Mouse (Mus musculus): ENCODE results near the gene Ccdc51.

Ccdc51 gene

DNA sequence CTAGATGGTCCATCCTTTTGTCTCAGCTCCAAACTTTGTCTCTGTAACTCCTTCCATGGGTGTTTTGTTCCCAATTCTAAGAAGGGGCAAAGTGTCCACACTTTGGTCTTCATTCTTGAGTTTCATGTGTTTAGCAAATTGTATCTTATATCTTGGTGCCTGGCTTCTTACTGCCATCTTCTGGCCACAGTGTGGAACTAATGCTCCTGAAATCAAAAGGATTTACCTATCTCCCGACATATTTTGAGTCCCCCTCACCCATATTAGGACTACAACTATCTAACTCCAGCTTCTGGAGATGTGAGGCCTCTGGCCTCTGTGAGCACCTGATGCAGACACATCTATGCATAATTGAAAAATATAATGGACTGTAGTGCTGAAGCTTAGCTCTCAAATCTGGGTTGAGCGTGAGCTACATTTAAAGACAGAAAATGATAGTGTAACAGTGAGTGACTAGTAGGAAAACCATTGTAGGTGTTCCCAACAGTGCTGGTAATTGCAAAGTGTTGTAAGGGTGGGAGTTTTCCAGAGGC, 40.3 kb downstream of the Ccdc51 start:
- DNase-seq (ENCODE audit: low read depth, low spot score) = peak; percentile 67

DNA sequence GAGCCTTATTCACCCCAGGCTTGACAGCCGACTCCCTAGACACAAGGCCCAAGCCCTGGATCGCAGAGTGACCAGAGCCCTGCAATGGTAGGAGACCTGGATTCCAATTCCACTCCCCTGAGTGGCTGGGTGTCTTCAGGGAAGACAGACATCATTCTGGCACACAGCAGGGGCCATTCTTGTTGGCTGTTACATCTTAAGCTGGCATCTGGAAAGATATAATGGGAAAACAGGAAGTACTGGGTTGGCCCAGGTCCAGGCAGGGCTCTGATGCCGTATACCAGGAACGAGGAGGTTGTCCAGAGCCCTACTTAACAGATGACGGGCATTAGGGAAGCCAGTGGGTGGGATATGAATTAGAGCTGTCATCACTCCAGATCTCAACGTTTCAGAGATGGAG, 41.0 kb downstream of the Ccdc51 start:
- no peak for DNase-seq (ENCODE audit: low read depth, low spot score)

DNA sequence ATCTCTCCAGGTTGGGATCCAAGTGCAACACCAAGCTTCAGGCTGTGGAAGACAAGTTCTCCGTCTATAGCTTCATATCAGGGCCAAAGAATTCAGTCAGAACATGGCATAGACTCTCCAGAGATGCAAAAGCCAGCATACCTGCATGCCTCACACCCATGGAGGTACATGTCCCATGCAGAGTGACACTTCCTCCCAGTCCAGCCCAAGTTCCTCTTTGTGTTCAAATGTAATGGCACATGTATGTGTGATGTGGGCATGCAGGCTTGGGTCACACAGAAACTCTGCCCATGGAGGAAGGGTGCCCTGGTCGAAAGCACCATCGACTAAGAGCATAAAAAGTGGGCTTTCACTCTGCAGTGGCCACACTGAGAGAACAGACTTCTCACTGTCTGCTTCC, 41.9 kb downstream of the Ccdc51 start:
- no peak for DNase-seq (ENCODE audit: low read depth, low spot score)

DNA sequence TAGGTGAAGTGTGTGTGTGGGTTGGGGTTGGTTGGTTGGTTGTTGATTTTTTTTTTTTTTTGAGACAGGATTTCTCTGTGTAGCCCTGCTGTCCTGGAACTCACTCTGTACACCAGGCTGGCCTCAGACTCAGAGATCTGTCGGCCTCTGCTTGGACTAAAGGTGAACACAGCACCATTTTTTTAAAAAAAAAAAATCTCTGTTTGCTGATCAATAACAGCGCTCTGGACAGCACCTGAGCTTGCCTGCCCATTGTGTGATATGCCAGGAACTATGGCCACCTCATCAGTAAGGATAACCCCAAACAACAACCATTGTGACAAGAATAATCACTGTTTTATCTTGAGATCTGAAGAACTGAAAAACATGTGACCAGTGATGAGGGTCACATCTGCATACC, 42.8 kb downstream of the Ccdc51 start:
- DNase-seq (ENCODE audit: low read depth, low spot score) = no peak

DNA sequence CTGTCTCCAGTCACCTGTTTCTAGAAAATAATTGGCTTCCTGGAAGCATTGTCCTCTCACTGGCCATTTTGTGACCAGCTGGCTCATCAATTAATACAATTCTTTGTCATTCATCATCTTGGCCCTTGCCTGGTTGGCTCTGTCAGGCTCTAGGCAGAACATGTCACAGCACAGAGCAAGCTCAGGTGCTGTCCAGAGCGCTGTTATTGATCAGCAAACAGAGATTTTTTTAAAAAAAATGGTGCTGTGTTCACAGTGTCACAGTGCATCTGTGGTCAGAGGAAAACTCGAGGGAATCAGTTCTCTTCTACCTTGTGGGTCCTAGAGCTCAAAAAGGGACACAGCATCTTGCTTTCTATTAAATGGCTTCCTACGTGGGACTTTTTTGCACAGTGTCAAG, 43.2 kb downstream of the Ccdc51 start:
- no peak for DNase-seq (ENCODE audit: low read depth, low spot score)

DNA sequence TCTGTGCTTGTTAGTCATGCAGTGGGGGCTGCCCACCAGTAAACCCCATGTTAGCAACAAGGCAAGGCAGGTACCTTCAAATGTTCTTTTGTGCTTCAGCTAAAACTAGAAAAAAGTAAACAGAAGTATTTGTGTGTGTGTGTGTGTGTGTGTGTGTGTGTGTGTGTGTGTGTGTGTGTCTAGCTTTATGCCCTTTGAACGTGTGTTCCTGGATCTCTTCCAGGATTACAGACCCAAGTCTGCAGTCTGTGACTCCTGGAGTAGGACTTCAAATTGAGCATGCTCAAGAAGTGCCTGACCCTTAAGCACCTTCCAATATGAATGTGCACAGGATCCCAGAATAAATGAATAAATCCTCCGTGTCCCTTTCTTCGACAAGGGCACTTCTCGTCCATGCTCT, 44.8 kb downstream of the Ccdc51 start:
- DNase-seq (ENCODE audit: low read depth, low spot score) = no peak

DNA sequence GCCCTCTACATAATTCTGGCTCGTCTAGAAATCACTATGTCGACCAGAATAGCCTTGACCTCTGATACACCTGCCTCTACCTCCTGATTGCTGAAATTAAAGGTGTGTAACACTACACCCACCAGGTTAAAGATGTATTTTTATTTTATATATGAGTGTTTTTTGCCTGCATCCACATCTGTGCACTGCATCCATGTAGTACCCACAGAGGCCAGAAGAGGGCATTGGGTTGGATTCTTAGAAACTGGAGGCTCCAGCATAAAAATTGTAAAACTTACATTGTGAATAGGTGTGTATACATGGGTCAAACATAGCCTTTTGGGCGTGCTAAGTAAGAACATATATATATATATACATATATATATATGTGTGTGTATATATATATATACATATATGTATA, 45.9 kb downstream of the Ccdc51 start:
- peak; percentile 53 for DNase-seq (ENCODE audit: low read depth, low spot score)

DNA sequence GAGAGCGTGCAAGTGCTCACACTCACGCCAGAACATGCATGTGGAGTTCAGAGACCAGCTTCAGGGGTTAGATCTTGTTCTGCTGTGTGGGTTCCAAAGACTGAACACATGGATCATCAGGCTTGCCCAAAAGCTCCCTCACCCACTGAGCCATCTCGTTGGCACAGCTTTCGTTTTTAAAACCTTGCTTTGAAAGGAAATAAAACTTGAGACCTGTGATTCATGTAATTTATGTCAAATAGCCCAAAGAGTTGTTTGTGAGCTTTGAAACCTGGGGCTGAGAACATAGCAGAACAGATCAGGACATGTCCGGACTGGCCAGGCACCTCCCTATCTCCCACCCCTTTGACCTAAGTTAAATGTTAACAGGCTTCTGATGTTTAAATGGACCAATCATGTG, 47.8 kb downstream of the Ccdc51 start:
- DNase-seq (ENCODE audit: low read depth, low spot score) = no peak

DNA sequence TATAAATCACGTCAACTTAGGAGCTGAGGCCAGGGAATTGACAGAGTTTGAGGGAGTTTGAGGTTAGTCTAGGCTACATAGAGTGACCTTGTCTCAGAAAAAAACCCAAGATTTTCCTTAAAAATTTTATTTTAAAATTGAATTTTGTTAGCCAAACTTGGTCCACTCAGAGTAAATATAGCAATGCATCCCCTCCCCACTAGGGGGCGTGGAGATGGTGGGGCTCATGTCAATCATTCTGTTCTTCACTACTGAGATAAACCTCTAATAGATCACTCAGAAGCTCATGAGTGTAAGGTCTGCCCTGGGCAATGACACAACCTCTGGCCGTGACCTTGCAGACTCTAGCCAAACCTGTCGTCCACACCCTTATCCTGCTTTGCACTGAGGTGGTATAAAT, 58.1 kb downstream of the Ccdc51 start:
- peak; percentile 13 for DNase-seq (ENCODE audit: low read depth, low spot score)
